Mouse (Mus musculus): Measurements from ENCODE around the gene Tbc1d2.
"Not testable (repeated sequence)": the region's sequence is repeated elsewhere in the genome, so short reads cannot be mapped to it uniquely, and the experiment has no call there.

The Tbc1d2 gene

DNA sequence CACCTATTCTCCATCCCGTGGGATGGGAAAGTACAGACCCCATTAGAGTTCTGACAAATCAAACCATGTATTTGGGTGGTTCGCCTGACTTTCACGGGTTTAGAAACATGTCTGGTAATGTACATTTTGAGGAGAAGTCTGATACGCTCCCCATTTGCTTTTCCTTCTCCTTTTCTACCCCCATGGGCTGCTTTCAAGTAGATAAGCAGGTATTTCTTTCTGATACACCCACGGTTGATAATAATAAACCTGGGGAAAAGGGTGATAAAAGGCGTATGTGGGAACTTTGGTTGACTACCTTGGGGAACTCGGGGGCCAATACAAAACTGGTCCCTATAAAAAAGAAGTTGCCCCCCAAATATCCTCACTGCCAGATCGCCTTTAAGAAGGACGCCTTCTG is 68.0 kb downstream of the Tbc1d2 start:
- DNase-seq (ENCODE audit: extremely low spot score, low read depth, low spot score), result not testable (repeated sequence)

DNA sequence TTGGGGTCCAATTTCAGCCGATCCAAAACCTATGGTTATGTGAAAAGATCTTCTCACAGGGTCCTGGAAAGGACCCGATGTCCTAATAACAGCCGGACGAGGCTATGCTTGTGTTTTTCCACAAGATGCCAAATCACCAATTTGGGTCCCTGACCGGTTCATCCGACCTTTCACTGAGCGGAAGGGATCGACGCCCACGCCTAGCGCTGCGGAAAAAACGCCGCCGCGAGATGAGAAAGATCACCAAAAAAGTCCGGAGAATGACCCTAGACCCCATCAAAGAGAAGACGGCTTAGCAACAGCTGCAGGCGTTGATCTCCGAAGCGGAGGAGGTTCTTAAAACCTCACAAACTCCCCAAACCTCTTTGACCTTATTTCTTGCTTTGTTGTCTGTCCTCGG is 68.4 kb downstream of the Tbc1d2 start:
- not testable (repeated sequence) for DNase-seq (ENCODE audit: extremely low spot score, low read depth, low spot score)

DNA sequence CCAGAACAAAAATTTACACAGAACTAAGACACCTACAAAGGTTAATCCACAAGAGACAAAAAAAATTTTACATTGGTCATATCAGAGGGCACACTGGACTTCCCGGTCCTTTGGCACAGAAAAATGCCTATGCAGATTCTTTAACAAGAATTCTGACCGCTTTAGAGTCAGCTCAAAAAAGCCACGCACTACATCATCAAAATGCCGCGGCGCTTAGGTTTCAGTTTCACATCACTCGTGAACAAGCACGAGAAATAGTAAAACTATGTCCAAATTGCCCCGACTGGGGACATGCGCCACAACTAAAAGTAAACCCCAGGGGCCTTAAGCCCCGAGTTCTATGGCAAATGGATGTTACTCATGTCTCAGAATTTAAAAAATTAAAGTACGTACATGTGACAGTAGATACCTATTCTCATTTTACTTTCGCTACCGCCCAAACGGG is 69.2 kb downstream of the Tbc1d2 start:
- not testable (repeated sequence) for DNase-seq (ENCODE audit: extremely low spot score, low read depth, low spot score)

DNA sequence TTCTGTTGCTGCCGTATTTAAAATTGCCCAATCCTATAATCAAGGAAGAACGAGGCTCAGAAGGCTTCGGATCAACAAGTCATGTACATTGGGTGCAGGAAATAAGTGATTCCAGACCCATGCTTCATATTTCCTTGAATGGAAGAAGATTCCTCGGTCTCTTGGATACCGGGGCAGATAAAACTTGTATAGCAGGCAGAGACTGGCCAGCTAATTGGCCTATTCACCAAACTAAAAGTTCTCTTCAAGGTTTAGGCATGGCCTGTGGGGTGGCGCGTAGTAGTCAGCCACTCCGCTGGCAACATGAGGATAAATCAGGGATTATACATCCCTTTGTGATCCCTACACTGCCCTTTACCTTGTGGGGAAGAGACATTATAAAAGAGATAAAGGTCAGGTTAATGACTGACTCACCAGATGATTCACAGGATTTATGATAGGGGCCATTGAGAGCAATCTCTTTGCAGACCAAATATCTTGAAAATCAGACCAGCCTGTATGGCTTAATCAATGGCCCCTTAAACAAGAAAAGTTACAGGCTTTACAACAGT is 71.1 kb downstream of the Tbc1d2 start:
- DNase-seq (ENCODE audit: extremely low spot score, low read depth, low spot score), result not testable (repeated sequence)

DNA sequence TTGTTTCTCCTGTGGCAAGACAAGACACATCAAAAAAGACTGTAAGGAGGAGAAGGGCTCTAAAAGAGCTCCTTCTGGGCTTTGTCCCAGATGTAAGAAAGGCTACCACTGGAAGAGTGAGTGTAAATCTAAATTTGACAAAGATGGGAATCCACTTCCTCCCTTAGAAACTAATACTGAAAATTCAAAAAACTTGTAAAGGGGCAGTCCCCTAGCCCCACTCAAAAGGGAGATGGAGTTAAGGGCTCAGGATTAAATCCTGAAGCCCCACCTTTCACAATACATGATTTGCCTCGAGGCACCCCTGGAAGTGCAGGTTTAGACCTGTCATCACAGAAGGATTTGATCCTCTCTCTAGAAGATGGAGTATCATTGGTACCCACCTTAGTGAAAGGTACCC is 71.8 kb downstream of the Tbc1d2 start:
- no peak for DNase-seq (ENCODE audit: extremely low spot score, low read depth, low spot score)

DNA sequence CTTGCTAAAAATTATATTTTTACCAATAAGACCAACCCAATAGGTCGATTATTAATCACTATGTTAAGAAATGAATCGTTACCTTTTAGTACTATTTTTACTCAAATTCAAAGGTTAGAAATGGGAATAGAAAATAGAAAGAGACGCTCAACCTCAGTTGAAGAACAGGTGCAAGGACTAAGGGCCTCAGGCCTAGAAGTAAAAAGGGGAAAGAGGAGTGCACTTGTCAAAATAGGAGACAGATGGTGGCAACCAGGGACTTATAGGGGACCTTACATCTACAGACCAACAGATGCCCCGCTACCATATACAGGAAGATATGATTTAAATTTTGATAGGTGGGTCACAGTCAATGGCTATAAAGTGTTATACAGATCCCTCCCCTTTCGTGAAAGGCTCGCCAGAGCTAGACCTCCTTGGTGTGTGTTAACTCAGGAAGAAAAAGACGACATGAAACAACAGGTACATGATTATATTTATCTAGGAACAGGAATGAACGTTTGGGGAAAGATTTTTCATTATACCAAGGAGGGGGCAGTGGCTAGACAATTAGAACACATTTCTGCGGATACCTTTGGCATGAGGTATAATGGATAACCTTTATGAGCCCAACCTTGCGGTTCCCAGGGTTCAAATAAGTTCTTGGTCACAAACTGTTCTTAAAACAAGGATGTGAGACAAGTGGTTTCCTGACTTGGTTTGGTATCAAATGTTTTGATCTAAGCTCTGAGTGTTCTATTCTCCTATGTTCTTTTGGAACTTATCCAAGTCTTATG is 74.3 kb downstream of the Tbc1d2 start:
- DNase-seq (ENCODE audit: extremely low spot score, low read depth, low spot score), result not testable (repeated sequence)

DNA sequence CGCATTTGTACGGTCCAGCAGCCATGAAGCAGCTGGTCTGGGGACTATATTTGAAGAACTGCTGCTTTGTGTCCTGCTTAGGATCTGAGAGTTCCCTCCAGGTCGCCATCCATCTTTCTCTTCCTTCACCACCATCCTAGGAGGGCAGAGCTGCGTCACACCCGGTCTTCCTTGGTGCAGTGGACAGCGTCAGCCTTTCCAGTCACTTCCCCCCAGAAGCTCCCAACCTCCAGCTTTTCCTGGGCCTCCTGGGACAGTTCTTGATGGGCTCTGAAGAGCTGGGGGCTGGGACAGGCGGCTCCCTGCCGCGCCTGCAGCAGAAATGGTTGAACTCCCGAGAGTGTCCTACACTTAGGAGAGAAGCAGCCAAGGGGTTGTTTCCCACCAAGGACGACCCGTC is 75.2 kb downstream of the Tbc1d2 start:
- no peak for DNase-seq (ENCODE audit: extremely low spot score, low read depth, low spot score)

DNA sequence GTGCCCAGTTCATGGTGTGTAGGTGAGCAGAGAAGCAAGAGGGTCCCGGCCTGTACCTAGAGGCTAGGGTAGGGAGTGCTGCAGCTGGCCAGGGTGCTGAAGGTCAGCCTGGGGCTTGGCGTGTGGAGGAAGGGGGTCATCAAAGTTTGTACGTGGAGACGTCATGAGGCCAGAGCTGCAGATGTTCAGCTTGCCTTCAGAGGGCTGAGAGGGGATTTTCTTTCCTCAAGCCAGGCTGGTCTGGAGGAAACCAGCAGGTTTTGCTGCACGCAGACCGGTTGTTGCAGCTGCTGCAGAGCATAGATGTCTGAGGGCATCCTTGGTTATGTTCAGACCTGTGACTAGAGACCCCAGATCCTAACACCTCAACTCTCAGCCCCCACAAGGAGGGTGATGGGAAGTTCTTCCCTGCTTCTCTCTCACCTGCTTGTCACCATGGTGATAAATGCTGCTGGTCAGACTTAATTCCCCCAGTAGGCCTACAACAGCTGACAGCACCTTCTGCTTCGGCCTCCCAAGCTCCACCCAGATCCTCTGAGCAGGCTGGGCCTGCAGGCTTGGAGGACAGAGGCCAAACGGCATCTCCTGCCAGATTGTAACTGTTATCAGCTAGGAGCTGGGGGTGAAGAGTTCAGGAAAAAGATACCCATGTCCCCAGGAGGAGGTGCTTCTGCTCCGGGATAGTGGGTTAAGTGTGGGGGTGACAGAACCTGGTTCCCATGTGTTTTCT is 75.8 kb downstream of the Tbc1d2 start:
- no peak for DNase-seq (ENCODE audit: extremely low spot score, low read depth, low spot score)

DNA sequence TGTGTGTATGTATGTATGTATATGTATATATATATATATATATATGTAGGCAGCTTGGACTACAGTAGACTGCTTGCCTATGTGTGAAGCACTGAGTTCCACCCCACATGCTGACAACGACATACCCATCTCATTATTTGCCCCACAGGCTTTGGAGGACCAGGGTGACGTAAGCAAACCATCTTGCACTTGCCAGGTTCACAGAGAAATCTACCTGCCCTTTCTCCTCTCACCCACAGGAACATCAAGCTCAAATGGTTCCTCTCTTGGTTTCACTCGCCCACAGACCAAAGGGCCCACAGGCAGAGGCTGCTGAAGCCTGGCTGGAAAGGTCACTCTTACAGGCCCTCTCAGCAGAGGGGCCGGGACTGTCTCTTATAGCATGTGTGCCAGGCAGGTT is 77.4 kb downstream of the Tbc1d2 start:
- DNase-seq (ENCODE audit: extremely low spot score, low read depth, low spot score), result no peak

DNA sequence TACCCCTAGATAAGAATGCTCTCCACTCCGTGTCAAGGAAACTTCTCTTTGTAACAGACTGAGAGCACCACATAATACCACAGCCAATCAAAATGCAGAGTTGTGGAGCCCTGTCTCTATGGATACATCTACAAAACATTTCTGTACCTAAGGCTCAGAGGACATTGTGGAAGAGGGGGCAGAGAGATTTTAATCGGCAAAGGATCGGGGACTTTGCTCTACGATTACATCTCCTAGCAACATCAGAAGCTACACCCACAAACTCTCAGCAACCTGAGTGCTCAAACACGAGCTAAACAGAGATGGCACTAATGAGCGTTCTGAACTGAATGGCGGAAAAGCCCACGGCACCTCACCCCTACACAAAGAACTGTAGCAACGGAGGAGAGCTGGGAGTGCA is 78.3 kb downstream of the Tbc1d2 start:
- no peak for DNase-seq (ENCODE audit: extremely low spot score, low read depth, low spot score)

DNA sequence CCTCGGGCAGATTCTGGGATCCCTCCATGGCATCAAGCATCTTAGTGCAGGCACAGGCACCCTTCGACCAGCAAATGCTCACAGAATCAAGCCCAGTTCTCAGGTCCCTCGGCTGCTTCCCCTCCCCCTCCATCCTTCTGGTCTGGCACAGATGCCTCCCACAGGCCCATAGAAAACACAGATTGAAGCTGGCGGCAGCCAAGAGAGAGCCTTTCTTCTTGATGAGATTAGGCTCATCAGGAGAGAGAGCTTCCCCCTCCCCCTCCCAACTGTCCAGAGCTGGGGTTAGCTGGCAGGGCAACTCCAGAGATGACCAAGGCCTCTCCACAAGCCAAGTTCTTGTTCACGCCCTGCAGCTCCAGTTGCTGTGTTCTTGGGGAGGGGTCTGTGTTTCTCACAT is 80.3 kb downstream of the Tbc1d2 start:
- DNase-seq (ENCODE audit: extremely low spot score, low read depth, low spot score), result no peak

DNA sequence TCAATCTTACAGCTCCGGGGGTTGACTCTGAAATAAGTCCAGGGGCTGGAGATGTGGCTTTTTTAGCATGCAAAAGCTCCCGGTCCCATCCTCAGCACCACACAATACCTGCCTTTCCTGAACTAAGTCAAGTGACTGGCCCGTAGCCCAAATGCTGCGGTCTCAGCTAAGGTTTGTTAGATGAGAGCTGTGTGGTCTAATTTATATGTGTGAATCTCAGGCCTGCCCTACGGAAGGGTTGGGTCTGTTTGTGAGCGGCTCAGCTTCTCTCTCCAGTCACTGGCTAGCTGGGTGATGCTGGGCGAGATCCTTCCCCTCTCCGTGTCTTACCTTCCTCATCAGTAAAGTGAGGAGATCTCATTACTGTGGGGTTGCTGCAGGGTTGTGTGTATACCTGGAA is 81.8 kb downstream of the Tbc1d2 start:
- DNase-seq (ENCODE audit: extremely low spot score, low read depth, low spot score), result no peak

DNA sequence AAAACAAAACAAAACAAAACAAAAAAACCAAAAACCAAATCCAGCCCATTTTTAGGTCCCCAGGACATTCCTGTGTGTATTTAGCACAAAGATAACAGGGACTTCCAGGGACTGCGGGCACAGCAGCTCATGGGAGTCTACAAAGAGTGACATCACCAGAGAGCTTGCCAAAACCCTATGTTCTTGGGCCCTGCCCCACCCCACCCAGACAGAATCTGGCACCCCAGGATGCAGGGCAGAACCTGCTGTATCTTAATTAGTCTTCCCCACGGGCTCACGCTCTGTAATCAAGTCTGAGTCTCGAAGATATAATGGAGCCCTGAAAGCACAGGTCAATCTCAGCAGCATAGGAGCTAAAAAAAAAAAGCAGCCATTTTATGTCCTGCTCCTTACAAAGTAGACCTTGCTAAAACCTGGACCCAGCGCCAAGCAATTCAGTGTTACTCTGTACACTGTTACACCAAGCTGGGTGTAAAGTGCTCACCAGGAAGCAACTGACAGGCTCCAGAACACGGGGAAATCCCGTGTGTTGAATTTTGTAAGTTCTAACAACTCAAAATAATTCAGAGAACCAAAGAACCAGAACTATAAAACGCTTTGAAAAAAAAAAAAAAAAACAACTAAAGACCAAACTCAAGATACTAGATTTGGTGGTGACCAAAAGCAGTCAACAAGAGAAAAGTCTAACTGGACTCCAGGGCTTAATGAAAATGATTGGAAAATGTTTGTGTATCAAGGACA is 82.9 kb downstream of the Tbc1d2 start:
- no peak for DNase-seq (ENCODE audit: extremely low spot score, low read depth, low spot score)

DNA sequence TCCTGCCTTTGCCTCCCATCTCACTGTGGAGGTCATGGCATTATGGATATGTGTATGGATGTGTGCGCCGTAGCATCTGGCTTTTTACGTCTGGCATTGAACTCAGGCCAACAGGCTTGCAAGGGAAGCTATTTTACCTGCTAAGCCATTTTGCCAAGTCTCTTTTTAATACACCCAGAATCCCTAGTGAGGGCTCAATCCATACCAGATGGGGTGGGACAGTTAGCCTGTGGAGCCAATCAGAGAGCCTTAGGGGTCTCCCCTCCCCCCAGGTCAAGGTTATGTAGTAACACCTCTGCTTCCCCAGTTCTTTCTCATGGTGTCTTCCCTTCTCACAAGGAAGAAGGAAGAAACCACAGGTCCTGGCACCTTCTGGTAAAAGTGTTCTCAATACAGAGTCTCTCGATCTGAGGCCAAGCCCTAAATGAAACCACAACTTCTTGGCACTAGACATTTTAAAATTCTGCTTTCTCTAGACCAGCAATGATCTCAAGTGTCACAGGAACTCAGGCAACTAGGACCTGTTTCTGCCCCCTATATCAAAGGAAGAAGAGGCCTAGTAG is 84.5 kb downstream of the Tbc1d2 start:
- no peak for DNase-seq (ENCODE audit: extremely low spot score, low read depth, low spot score)

DNA sequence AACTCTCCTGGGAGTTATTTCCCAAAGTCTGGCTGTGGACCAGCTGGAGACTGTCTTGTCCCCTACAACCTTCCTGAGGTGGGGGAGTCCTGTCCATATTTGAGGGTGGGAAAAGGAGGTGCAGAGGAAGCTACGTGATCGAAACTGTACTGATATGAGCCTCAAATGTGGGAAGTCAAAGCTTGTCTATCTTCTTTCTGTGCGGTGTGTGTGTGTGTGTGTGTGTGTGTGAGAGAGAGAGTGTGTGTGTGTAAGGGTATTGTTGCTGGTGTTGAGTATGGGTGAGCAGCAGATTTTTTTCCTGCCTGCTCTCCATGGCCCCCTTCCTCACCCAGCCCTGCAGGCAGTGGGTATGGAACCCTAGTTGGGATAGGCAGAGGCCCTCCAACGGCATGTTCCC is 85.8 kb downstream of the Tbc1d2 start:
- DNase-seq (ENCODE audit: extremely low spot score, low read depth, low spot score), result no peak

DNA sequence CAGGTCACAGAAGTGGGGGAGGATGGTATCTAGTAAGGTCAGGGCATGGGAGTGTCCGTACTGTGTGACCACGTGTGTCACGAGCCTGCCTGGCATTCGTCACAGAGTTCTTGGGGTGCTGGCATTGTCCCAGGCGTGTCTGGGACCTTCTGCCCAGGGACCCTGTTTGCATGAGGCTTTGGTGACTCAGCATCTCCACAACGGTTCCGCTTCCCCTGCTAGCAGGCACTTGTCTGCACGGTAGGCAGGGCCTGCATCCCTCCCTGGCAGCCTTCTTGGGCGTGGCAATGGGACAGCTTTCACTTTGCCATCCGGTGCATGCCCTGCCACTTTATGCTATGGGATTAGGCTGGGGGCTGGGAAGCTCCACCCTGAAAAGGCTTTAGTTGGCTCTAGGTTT is 86.2 kb downstream of the Tbc1d2 start:
- no peak for DNase-seq (ENCODE audit: extremely low spot score, low read depth, low spot score)

DNA sequence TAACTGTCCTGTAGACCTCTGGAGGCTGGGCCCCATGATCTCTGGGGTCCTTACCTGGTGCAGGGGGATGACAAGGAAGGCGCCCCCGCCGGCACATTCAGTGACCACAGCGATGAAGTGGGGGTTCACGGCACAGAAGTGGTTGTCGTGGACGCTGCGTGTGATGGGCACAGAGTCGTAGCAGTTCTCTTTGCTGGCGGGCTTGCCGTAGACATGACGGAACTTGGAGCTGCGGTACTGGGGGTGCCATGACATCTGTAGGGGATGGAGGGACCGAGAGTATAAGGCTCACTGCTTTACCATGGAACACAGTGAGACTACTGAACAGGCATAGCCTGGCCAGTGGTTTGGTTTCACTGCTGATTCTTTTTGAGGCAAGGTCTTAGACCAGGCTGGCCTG is 87.2 kb downstream of the Tbc1d2 start:
- no peak for DNase-seq (ENCODE audit: extremely low spot score, low read depth, low spot score)

DNA sequence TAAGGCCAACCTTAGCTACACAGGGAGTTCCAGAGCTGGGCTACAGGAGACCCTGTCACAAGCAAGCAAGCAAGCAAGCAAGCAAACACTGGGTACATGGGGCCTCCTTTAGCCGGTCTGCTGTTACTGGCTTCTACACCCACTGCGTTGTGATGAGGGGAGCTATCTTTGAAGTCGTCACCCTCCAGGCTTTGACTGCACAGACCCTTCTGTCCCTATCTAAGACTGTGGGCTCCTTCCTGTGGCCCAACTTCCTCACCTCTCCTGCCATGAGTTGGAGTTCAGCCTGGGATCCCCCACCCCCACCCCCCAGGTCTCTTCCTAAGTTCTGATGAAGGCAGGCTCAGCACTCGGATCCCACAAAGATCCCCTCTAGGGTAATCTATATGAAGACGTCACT is 88.0 kb downstream of the Tbc1d2 start:
- no peak for DNase-seq (ENCODE audit: extremely low spot score, low read depth, low spot score)

DNA sequence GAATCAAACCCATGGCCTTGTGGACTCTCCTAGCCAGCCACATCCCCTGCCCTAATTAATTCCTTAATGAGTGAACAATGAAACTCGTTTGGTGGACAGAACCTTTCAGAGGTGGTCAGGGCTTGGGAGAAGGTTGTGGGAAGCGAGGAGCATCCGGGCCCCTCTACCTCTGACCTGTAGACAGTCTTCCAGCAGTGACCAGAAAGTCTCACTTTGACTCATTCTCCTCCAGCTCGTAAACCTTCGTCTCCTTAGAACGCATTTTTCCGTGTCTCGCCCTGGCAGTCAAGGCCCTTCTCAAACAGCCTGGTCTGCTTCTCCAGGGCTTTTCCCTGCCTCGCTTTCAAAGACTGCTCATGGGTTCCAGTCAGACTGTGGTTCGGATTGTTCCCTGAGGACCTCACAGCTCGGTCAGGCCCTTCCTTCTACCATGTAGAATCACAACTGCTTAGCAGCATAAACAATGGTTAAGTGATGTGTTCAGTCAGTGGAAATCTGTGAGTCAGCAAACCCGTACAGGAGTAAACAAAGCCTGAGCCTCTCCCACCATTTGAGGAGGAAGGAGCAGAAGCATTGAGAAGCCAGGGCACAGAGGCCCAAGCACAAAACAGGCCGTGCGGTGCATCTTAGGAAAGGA is 89.8 kb downstream of the Tbc1d2 start:
- no peak for DNase-seq (ENCODE audit: extremely low spot score, low read depth, low spot score)
